Mouse (Mus musculus): ENCODE measurements around the gene Gm2115. TPM values are rescaled to one million over a fixed set of nuclear protein-coding genes. Genes with fewer than 3 reads are reported as not detected.

The Gm2115 gene
- polyA plus RNA-seq (2017; shearing (Covaris generic)), result under 1 TPM in 1 of 2 experiments, not detected in 1; 0.17 TPM

DNA sequence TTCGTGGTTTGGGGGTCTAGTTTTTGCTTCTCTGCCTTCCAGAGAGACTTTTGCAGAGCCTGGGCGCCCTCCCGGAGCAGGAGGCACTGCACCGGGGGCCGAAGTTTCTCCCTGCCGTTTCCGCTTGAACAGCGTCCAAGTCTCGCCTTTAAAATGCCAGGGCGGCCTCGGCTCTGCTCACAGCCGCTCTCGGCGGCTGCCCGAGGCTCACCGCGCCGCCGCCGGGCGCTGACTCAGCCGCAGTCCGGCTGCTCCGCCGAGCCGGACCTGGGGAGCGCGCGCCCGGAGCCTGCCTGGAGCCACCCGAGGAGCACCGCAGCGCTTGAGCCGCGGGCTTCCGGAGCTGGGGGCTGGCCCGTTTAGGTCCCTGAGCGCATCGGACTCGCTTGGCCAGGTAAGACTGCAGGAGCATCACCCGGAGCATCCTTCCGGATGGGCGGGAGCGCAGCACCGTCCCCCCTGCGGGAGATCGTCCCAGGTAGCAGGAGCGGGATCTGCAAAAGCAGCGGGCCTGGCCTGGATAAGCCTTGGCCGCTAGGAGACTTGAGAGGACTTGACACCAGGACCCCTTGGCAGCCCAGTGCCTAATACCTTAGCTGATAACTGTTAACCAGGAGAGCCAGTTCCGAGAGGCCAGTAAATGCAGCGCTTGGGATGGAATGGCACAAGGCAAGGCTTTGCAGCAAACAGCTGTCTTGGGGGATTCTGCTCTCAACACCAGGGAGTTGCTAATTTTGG, at the start of gene Gm2115:
Gene Gm2115 (plus strand): TSS at position 159 of the 738 bp plus-strand sequence.
- ATAC-seq, result no peak

GRCm38 (mm10) chr7:84483447-84484407, 45.0 kb upstream of the Gm2115 start:
- ATAC-seq, result no peak

DNA sequence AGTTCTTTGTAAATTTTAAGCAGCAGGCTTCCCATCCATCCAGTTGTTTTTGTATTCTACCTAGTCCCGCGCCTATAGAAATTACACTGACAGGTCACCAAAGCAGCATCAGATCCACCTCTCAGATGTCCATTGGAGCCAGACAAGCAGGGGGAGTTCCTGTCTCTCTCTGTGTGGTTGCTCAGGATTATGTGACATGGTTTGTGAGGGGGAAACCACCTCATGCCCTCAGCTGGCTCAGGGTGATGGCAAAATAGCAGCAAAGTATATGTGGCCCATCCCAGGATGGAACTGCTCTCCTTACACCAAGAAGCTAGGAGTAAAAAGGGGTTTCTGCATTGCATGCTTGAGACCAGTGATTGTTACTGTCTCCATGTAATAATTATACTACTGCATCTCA, 42.3 kb upstream of the Gm2115 start:
- no peak for ATAC-seq

DNA sequence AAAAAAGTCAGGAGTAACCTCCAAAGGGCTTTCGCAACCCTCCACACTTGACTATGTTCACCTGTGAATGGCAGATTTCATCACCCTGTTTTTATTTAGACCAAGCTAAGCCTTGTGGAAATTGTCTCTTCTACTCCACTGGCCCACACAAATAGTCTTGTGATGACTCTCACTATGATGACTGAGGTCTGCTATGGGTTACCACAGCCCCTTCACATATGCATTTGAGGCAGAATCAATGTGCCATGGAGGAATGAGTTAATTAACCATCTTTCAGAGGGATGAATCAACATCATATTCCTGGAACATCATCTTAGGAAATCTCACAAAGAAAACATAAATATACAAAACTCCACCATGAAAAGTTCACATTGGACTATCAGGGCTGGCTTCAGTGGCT, 25.6 kb upstream of the Gm2115 start:
- ATAC-seq, result no peak

DNA sequence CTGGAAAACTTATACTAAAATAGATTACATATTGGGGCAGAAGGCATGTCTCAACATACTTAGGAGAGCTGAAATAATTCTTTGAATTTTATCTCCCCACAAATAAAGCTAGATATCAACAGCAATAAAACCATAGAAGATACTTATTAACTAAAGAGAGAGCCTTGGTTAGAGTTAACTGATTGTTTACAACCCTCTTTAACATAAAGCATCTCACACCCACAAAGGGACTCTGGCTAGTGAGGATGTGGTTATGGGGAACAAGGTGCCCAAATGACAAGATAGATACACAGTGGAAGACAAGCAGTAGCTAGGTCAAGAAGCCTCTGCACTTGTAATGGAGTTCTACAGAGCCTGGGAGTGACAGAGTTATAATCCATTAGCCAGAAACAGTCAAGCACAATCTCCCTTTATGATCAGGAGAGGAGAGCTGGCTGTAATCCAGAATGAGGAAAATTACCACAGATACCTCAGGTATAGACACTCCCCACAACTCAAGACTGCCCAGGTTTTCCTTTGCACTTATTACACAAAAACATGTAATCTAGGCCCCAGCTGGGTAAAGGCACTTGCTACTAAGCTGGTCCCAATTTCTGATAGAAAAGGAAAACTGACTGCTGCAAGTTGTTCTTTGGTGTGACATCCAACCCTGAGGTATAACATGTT, 10.1 kb upstream of the Gm2115 start:
- ATAC-seq, result no peak

DNA sequence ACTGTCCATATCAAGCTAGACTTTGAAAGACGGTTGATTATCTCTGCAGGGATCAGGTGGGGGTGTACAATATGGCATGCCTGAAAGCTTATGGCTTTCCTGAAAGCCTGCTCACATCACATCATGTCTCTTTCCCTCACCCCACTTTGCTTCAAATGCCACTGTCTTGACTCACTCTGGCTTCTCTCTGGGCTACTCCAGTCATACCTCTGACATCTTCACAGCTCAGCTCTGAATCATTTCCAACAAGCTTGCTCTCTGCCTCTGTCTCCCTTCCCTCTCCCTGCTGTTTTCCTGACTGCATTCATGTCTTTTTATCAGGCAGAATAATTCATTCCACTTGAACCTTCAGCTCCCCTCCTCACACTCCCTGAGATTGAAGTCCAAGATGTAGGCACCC, 7.4 kb upstream of the Gm2115 start:
- ATAC-seq, result no peak

DNA sequence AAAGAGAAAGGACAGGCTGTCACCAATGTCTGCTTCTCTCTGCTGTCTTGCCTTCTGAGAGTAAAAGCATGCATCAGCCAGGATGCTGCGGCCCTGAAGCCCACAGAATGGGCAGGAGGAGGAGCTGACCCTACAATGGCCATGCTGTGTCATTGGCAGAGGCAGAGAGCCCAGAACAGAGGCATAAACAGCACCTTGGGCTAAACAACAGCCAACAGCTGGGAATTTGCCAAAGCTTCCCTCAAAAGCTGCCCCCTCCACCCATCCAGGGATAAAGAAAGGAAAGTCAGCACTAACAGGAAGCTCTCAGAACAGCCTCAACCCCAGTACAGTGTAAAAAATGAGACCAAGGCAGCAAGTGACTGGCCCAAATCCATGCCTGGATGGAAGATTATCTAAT, 6.3 kb upstream of the Gm2115 start:
- ATAC-seq, result no peak

DNA sequence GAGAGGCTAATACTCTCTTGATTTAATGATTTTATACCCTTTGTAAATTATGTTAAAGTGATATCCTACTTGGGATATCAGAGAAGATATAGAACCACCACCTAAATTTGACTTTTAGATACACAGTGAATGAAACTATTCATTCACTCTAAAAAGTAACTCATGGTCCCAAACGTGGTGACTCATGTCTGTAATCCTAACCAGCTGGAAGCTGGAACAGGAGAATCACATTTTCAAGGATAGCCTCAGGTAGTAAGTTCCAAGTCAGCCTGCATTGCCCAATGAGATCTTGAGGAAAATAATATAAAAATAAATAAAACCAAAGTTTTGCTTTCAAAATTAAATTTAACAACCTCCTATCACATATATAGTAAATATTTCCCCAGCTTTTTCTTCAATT, 2.6 kb upstream of the Gm2115 start:
- no peak for ATAC-seq

DNA sequence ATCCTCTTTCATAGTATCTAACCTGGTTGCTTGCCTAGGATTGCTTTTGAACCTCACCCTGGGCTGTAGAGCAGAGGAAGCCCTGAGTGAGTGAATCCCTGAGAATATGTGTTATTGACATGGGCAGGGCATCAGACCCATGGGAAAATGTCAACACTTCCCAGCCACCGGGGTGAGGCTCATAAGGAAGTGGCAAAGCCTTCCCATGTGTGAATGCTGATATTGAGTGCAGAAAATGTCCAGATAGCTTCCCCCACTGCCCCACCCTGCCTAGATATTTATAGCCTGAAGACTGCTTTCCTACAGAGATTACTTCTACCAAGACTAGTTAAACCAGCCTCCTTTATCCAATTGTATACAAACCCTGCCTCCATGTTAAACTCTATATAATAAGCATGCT, 4.0 kb downstream of the Gm2115 start:
- ATAC-seq, result no peak

DNA sequence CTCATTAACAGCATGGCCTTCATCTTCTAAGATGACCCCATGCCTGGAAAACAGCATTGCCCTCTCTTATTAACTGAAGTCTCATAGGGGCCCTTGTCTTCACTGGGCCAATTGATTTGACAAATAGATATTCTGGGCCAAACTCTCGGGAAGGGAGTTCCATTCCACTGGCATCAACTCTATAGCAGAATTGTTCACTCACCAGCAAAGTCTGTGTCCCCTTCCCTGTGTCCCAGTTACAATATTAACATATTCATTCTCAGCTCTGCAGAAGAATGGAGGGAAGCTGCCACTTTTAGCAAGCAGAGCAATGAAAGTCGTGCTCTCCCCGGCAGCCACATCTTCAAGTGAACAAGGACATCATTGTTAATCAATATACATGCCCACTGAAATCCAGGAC, 5.9 kb downstream of the Gm2115 start:
- no peak for ATAC-seq

- no peak for ATAC-seq
Observed at GRCm38 (mm10) chr7:84544946-84545345, 16.2 kb downstream of the Gm2115 start.

GRCm38 (mm10) chr7:84546667-84547066, 17.9 kb downstream of the Gm2115 start:
- ATAC-seq, result no peak

DNA sequence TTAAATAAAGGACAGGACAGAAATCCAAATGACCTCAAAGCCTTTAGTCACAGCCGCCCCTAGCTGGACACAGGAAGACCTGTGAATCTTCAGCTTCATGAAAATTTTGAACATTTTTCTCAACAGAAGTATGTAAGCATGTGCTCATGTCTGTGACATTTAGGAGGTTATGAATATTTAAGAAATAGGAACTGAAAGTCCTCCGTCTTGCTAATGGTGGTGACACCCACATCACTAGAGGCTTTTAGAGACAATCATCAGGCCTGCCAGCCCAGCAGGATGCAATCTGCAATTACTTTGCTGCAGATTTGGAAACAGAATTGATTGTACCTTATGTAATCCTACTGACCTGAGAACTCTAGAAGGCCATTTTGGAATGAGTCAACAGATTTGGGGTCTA, 22.7 kb downstream of the Gm2115 start:
- ATAC-seq, result no peak

GRCm38 (mm10) chr7:84555294-84555693, 26.5 kb downstream of the Gm2115 start:
- ATAC-seq, result no peak

DNA sequence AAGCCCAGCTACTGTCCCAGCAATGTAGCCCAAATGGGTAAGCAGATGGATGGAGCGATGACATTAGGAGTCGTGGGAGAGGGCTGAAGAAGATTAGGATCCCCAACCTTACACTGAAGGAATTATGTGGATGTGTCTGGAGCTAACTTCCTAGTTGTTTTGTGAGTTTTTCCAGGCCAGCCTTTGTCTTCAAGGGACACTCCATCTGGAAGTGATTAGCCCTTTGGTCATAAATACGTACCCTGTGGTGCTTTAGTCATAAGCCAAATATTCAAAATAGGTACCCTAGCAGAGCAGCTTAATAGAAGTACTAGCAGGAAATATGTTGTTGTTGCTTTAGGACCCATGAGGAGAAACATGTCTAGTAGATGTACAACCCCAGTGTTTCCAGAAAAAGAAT, 28.6 kb downstream of the Gm2115 start:
- ATAC-seq, result no peak

DNA sequence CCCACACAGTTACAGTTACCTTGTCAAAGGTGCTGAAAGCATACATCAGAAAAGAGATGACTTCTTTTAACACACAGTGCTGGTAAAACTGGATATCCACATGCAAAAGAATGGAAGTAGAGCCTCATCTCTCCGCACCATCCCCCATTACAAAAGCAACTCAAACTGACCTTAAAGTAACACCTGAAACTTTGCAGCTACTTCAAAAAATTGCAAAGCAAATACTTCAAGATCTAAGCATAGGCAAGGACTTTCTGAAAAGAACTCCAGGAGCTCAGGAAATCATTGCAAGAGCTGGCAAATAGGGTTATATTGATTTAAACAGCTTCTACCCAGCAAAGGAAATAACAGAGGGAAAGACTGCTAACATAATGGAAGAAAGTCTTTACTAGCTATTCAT, 31.7 kb downstream of the Gm2115 start:
- ATAC-seq, result no peak

- no peak for ATAC-seq
Observed at GRCm38 (mm10) chr7:84564236-84564635, 35.5 kb downstream of the Gm2115 start.

DNA sequence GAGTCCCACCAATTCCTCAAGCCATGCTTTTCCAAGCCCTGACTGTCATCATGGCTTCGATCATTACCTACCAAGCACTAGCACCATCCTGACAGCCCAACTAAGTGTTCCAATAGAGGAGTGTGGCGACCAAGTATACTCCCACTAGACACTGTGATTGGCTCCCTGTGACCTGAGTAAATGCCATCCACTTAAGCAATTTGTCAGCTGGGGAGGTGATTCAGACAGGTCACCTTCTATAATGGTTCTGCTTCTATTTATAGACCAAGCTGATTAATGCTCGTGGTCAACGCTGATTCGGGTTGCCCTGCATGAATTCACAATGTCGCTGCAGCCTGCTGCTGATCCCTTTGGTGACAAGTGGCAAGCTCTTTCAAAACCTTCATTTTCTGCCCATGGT, 37.4 kb downstream of the Gm2115 start:
- ATAC-seq, result no peak

DNA sequence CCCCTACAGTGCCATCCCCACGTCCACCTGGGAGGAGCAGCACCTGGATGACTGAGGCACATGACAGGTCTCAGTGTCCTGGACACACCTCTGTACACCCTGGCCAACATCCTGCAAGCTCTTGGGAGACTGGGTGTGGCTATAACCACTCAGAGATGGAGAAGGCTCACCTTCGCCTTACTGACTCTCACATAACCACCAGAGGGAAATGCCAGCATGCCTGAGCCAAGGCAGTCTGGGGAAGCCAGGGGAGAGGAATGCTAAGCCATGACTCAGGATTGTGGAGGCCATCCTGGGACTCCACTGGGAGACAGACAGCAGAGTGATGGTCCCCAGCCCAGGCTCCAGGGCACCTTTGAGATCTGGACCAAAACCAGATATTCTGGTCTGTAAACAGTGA, 48.3 kb downstream of the Gm2115 start:
- ATAC-seq, result no peak

DNA sequence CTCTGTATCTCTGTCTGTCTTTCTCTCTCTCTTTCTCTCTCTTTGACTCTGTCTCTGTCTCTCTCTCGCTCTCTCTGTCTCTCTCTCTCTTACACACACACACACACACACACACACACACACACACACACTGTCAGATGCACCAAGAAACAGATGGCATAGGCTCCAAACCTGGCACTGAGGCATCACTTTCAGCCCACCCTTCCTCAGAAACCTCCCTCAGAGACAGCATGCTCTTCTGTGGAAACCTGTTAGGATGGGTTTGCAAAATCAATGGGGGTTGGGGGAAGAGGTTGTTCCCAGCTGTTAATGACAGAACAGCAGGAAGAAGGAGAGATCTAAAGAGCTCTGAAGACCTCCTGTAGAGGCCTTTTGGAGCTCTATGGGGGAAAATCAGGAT, 50.1 kb downstream of the Gm2115 start:
- no peak for ATAC-seq

DNA sequence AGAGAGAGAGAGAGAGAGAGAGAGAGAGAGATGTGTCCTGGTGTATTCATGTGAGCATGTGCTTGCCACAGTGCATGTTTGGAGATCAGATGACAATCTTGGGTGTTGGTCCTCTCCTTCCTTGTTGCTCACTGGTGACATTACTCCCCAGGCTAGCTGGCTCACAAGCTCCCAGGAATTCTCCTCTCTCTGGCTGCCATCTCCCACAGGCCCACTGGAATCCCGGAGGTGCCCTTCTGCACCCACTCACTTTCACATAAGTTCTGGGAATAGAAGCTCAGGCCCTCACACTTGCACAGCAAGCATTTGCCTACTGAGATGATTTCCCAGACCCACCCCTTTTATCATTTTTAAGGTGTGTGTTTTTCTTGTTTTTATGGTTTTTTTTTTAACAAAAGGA, 51.0 kb downstream of the Gm2115 start:
- ATAC-seq, result no peak

- ATAC-seq, result no peak
Observed at GRCm38 (mm10) chr7:84585086-84585485, 56.3 kb downstream of the Gm2115 start.

GRCm38 (mm10) chr7:84586360-84587100, 57.8 kb downstream of the Gm2115 start:
- no peak for ATAC-seq
